Mouse (Mus musculus): Measurements from ENCODE around the gene Ripor2. TPM values are rescaled to one million over a fixed set of nuclear protein-coding genes. Genes with fewer than 3 reads are reported as not detected.

Gene Ripor2
- polyA plus RNA-seq, 1 experiment from 2014 or later = 16.6 TPM

GRCm38 (mm10) chr13:24587192-24587895, 5.4 kb downstream of the Ripor2 start:
- WGBS = 94% methylated on average over 12 of the region's 12 CpGs
- Histone ChIP-seq H3K9me3 (no peaks in the 10 kb centered on the region), H3K4me2 (no peak overlapping the region), H3K4me1 (no peaks in the 10 kb centered on the region), H3K27ac (no peak overlapping the region), H3K27me3 (no peaks in the 10 kb centered on the region), H3K4me3 (replicated peaks) (no peak overlapping the region), H3K9ac (no peak overlapping the region), H3K36me3 (replicated peaks) (no peaks in the 10 kb centered on the region)
- no peak for ATAC-seq (ENCODE audit: low FRiP score)

DNA sequence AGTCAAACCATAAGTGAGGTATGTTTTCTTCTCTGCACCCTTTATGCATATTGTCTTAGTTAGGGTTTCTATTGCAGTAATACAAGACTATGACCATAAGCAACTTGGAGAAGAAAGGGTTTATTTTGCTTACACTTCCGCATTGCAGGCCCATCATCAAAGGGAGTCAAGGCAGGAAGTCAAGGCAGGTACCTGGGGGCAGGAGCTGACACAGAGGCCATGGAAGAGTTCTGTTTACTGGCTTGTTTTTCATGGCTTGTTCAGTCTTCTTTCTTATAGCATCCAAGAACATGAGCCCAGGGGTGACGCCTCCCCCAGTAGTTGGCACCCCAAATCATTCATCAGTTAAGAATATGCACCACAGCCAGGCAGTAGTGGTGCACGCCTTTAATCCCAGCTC, 6.6 kb downstream of the Ripor2 start:
- Histone ChIP-seq H3K27me3 (no peaks in the 10 kb centered on the region), H3K9me3 (no peaks in the 10 kb centered on the region), H3K4me3 (replicated peaks) (no peak overlapping the region), H3K27ac (no peak overlapping the region), H3K4me2 (no peak overlapping the region), H3K4me1 (no peaks in the 10 kb centered on the region), H3K9ac (no peak overlapping the region), H3K36me3 (replicated peaks) (no peaks in the 10 kb centered on the region)
- WGBS = 93% methylated on average over 3 of the region's 3 CpGs
- ATAC-seq (ENCODE audit: low FRiP score) = no peak

DNA sequence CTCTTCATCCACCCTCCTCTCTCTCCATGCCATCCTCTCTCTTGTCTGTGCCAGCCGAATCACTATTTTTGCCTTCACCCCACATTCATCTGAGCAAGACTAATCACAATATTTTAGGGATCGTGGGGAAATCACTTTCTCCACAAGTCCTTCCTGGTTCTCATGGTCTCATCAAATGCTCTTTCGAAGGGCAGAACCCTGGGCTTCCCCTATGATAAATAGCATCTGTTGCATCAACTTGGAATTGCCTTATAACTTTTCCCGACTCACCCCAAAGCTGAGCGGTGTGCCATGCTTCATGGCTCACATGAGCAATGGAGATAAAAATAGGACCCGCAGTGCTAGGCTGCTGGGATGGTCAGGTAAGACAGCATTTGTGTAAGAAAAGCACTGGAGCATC, 9.7 kb downstream of the Ripor2 start:
- H3K9me3 ChIP-seq = no peaks in the 10 kb centered on the region
- H3K4me1 ChIP-seq = no peaks in the 10 kb centered on the region
- ATAC-seq (ENCODE audit: low FRiP score) = no peak
- 94% methylated on average over 6 of the region's 6 CpGs for WGBS
- no peak overlapping the region for H3K4me2 ChIP-seq
- H3K9ac ChIP-seq = no peak overlapping the region
- H3K27ac ChIP-seq = no peak overlapping the region
- no peaks in the 10 kb centered on the region for H3K36me3 ChIP-seq (replicated peaks)
- no peaks in the 10 kb centered on the region for H3K27me3 ChIP-seq
- no peak overlapping the region for H3K4me3 ChIP-seq (replicated peaks)

- no peak for ATAC-seq (ENCODE audit: low FRiP score)
- 64% methylated on average over 3 of the region's 3 CpGs for WGBS
Measured at GRCm38 (mm10) chr13:24594303-24594702, 12.3 kb downstream of the Ripor2 start.

GRCm38 (mm10) chr13:24599631-24600041, 17.6 kb downstream of the Ripor2 start:
- H3K27me3 ChIP-seq = peaks cover 3% of the 10 kb centered on the region
- H3K36me3 ChIP-seq (replicated peaks) = no peaks in the 10 kb centered on the region
- H3K9me3 ChIP-seq = no peaks in the 10 kb centered on the region
- H3K9ac ChIP-seq = no peak overlapping the region
- no peak for ATAC-seq (ENCODE audit: low FRiP score)
- H3K4me1 ChIP-seq = peaks cover 16% of the 10 kb centered on the region
- H3K27ac ChIP-seq = no peak overlapping the region
- no peak overlapping the region for H3K4me2 ChIP-seq
- no peak overlapping the region for H3K4me3 ChIP-seq (replicated peaks)
- 88% methylated on average over 11 of the region's 11 CpGs for WGBS

More at GRCm38 (mm10) chr13:24594303-24594702, 12.3 kb downstream of the Ripor2 start:
- Histone ChIP-seq H3K4me3 (replicated peaks) (no peak overlapping the region), H3K27me3 (no peaks in the 10 kb centered on the region), H3K36me3 (replicated peaks) (no peaks in the 10 kb centered on the region), H3K27ac (no peak overlapping the region), H3K9me3 (no peaks in the 10 kb centered on the region), H3K9ac (no peak overlapping the region), H3K4me1 (no peaks in the 10 kb centered on the region), H3K4me2 (no peak overlapping the region)

GRCm38 (mm10) chr13:24602978-24603377, 21.0 kb downstream of the Ripor2 start:
- Histone ChIP-seq H3K9ac (no peak overlapping the region), H3K4me1 (peaks cover 29% of the 10 kb centered on the region), H3K4me2 (peak overlapping the region; percentile 17), H3K36me3 (replicated peaks) (no peaks in the 10 kb centered on the region), H3K27me3 (peaks cover 3% of the 10 kb centered on the region), H3K9me3 (no peaks in the 10 kb centered on the region), H3K27ac (peak overlapping the region; percentile 31; the same call in 1 of the 2 replicates), H3K4me3 (replicated peaks) (no peak overlapping the region)
- WGBS = 28% methylated on average over 4 of the region's 4 CpGs
- no peak for ATAC-seq (ENCODE audit: low FRiP score)

DNA sequence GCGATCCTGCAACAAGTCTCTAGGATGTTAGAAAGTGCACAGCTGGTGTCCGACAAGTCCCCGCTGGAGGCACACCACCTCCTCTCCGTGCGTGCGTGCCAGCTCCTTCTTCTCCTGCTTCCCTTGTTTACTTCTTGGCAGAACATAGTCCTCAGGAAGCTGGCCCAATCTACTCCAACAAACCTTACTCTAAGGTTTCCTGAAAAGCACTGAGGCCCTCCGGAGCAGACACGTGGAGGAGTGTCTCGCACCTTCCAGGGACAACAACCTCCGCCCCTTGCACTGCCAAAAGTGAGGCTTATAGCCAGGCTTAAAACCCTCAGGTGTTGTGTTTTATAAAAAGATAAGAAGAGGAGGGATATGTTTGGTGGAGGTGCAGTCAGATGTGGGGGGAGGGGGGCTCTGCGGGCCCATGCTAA, 21.6 kb downstream of the Ripor2 start:
- Histone ChIP-seq H3K27ac (peak overlapping the region; percentile 31; the same call in 1 of the 2 replicates), H3K9ac (no peak overlapping the region), H3K4me3 (replicated peaks) (no peak overlapping the region), H3K27me3 (peaks cover 3% of the 10 kb centered on the region), H3K4me2 (peak overlapping the region; percentile 17), H3K9me3 (no peaks in the 10 kb centered on the region), H3K36me3 (replicated peaks) (no peaks in the 10 kb centered on the region), H3K4me1 (peaks cover 29% of the 10 kb centered on the region)
- ATAC-seq (ENCODE audit: low FRiP score) = no peak
- 25% methylated on average over 11 of the region's 11 CpGs for WGBS

DNA sequence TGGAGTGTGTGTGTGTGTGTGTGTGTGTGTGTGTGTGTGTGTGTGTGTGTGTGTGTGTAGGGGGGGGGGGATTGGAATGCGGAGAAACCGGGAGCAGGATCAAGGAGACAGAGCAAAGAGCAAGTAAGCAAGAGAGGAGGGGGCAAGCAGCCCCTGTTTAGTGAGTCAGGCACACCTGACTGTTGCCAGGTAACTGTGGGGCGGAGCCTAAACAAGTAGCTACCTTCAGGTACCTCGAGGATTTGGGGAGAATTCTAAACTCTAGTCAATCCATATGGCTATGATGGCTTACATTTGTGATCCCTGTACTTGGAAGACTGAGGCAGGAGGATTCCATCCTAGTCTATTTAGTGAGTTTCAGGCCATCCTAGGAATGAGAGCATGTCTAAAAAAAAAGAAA, 22.1 kb downstream of the Ripor2 start:
- Histone ChIP-seq H3K27me3 (peaks cover 3% of the 10 kb centered on the region), H3K9me3 (no peaks in the 10 kb centered on the region), H3K4me1 (peaks cover 29% of the 10 kb centered on the region), H3K4me2 (peak overlapping the region; percentile 53; the same call in 1 of the 2 replicates), H3K4me3 (replicated peaks) (no peak overlapping the region), H3K27ac (no peak overlapping the region), H3K36me3 (replicated peaks) (no peaks in the 10 kb centered on the region), H3K9ac (no peak overlapping the region)
- 26% methylated on average over 2 of the region's 4 CpGs for WGBS
- ATAC-seq (ENCODE audit: low FRiP score) = no peak

DNA sequence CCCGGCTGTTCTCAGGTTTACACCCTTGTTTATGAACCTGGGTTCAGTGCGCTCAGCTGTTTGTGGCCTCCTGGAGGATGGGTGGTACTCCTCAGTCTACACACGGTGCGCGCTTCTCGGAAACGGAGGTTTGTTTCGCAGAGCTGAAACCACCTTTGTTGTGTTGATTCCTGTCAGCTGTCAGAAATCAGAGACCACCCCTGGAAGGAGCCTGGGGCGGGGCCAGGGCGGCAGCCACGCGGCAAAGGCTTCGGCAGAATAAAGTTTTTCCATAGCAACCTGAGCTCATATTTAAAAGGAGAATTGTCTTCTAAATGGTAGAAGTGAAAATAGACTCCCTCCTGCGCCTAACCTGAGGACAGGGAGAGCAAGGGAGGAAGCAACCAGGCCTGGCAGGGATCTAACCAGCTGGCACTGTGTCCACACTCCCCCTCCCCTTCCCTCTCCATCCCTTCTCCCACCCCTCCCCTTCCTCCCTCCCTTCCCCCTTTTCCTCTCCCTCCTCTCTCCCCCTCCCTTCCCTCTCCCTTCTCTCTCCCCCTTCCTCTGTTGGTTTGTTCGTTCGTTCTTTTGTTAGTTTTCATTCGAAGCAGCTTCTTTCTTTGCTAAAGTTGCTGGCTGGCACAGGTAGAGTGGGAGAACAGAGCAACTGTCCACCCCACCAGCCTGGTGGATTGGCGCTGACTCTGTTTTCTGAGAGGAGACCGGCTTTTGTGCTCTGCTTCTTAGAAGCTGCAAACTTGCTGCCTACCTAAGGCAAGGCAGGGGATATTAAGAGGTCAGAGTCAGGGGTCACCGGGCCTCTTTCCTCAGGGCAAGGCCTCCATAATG, 23.0 kb downstream of the Ripor2 start:
- peak; percentile 84 for ATAC-seq (ENCODE audit: low FRiP score)
- Histone ChIP-seq H3K27me3 (peaks cover 3% of the 10 kb centered on the region), H3K9ac (peak overlapping the region; percentile 17; the same call in 1 of the 2 replicates), H3K36me3 (replicated peaks) (no peaks in the 10 kb centered on the region), H3K9me3 (no peaks in the 10 kb centered on the region), H3K27ac (peak overlapping the region; percentile 74), H3K4me3 (replicated peaks) (peak overlapping the region; percentile 32), H3K4me1 (peaks cover 29% of the 10 kb centered on the region), H3K4me2 (peak overlapping the region; percentile 53)
- 1% methylated on average over 20 of the region's 20 CpGs for WGBS

- Histone ChIP-seq H3K9me3 (no peaks in the 10 kb centered on the region), H3K4me3 (replicated peaks) (no peak overlapping the region), H3K36me3 (replicated peaks) (no peaks in the 10 kb centered on the region), H3K4me1 (peaks cover 29% of the 10 kb centered on the region), H3K9ac (no peak overlapping the region), H3K27me3 (peaks cover 3% of the 10 kb centered on the region), H3K4me2 (no peak overlapping the region), H3K27ac (peak overlapping the region; percentile 74)
- WGBS = 36% methylated on average over 5 of the region's 5 CpGs
- no peak for ATAC-seq (ENCODE audit: low FRiP score)
Measured at GRCm38 (mm10) chr13:24605755-24606154, 23.8 kb downstream of the Ripor2 start.

DNA sequence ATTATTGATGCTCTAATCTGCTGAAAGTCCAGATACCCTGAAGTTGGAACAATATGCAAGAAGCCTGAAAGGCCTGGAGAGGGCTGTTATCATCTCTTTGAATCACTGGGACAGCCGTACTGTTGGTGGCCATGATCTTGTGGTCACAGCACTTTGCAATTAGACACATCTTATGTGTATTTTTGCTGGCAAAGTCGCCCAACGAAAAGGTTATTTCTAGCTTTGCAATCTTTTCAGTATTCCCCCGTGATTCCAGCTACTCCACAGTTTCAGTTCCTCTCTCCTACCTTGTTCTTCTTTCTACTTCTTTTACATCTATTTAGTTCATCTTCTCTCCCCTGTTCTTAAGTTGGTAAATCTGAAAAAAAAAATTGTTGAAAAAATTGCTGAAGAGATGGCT, 26.0 kb downstream of the Ripor2 start:
- Histone ChIP-seq H3K27me3 (peaks cover 3% of the 10 kb centered on the region), H3K36me3 (replicated peaks) (no peaks in the 10 kb centered on the region), H3K9ac (no peak overlapping the region), H3K9me3 (no peaks in the 10 kb centered on the region), H3K4me2 (no peak overlapping the region), H3K4me3 (replicated peaks) (no peak overlapping the region), H3K4me1 (peaks cover 27% of the 10 kb centered on the region), H3K27ac (no peak overlapping the region)
- ATAC-seq (ENCODE audit: low FRiP score) = no peak
- WGBS = 92% methylated on average over 4 of the region's 4 CpGs

DNA sequence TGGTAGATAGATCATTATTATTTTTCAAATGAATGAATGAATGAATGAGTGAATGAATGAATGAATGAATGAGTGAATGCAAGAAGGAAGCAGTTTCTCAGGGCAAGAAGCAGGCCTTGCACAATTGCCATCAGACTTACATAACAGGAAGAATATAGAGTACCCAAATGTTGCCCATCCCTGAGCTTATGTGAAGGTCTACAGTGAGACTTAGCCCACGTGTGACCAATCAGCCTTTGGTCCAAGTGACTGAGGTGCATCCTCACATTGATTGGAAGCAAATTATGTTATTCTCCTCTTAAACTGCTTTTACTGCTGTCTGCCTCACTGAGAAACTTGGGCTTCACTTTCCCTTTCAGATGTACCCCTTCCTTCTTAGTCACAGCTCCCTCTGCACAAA, 26.7 kb downstream of the Ripor2 start:
- H3K9ac ChIP-seq = no peak overlapping the region
- no peak for ATAC-seq (ENCODE audit: low FRiP score)
- no peaks in the 10 kb centered on the region for H3K36me3 ChIP-seq (replicated peaks)
- H3K4me2 ChIP-seq = no peak overlapping the region
- WGBS = 92% methylated on average over 1 of the region's 1 CpGs
- no peaks in the 10 kb centered on the region for H3K9me3 ChIP-seq
- no peak overlapping the region for H3K4me3 ChIP-seq (replicated peaks)
- H3K27ac ChIP-seq = no peak overlapping the region
- H3K27me3 ChIP-seq = no peaks in the 10 kb centered on the region; the same call in none of the 2 replicates
- peaks cover 20% of the 10 kb centered on the region for H3K4me1 ChIP-seq
